Mouse (Mus musculus): ENCODE measurements around the gene Olfr1339.

Olfr1339 gene

DNA sequence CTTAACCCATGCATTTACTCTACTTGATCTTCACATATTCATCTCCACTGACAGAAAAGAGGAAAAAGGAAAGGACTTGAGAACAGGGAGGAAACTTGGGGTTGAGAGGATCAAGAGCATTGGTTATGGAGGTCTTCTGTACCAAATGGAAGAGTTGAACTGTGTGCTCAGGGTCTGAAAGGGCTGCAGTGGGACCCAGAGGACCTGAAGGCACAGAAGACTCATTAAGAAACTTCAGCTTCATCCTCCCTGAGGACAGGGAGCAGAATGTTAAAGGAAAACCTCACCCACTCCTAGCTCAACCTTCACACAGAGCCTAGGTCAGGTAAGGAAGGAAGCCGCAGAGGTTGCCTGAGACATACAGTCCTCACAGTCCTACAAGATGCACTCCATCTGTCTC lies at the start of gene Olfr1339:
Olfr1339 (plus strand) TSS at position 301 of the 400 bp plus-strand sequence.
- no peak for DNase-seq (ENCODE audit: low spot score)

DNA sequence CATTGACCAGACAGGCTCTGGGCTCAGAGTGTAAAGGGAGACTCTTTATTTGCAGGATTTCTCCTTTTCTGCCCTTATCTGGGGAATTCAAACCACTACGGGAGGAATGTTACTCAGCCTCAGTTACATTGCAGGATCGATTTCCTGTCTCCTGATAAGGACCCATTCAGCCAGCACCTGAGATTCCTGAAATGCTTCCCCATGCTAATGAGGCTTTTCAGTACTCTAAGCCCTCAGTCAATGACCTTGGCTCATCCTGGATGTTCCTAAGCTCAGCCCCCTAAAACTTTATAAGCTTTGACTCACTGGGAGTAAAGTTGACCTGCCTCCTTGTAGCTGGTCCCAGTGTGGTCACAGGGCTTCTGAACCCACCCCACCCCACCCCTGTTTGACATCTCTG lies 44.9 kb upstream of the Olfr1339 start:
- DNase-seq (ENCODE audit: low spot score) = no peak

DNA sequence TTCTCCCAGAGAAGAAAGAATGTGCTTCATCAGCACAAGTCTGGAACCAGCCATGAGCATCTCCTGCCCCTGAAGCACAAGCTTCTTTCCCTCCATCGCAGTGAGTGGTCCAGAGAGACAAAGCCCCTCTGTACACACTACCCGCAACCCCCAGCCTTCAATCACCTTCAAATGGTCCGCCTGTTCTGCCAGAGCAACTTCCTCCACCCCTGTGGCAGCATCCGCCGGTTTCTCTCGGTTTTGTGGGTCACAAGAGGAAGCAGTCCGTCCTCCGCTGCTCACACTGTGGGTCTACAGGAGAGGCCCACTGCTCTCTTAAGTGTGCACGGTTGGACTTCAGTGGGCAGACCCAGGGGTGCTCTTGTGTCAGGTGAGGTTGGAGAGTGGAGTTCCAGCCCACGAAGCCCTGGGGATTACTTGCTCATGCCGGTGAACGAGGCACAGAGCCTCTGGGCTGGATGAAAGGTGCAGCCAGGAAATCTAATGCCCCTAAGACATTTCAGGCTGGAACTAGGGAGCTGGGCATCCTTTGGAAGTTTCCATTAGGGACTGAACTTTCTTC lies 39.5 kb upstream of the Olfr1339 start, which contains the start of gene Olfr1342:
Olfr1342 (minus strand) TSS at position 345 of the 562 bp plus-strand sequence.
- no peak for DNase-seq (ENCODE audit: low spot score)

DNA sequence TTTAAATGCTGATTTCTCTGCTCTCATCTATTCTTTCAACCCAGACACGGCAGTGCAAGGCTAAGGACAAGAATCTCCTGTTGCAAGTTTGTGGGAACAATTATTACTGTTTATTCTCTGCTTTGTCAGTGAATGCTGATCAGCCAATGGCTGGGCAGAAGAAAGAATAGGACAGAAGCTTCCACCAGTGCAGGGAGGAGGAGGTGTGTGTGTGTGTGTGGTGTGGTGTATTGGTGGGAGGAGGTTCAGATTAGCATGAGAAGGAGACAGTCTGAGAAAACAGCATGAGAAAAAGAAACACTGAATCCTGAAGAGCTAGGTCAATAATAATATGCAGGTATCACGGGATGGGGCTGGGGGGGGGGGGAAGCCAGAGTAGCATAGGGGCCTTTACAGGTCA lies 38.2 kb upstream of the Olfr1339 start:
- no peak for DNase-seq (ENCODE audit: low spot score)

DNA sequence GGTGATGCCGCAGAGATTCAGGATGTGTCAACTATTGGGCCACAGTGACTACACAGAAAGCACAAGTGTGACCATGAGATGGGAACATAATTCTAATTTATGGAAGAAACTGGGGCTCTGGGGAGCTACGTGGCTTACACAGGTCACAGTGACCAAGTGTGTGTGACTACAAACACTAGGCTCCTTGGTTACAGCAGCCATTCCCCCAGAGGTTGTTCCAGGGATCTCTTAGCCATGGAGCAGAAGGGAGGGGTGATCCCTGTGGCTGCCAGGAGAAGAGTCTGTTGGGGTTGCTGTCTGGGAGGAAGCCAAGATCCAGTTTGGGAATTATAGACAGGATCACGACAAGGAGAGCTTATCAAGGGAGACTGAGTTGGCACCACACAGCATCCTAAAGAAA lies 28.8 kb upstream of the Olfr1339 start, which contains the start of gene Olfr1341:
Olfr1341 (plus strand) TSS at position 301 of the 400 bp plus-strand sequence.
- DNase-seq (ENCODE audit: low spot score) = no peak

DNA sequence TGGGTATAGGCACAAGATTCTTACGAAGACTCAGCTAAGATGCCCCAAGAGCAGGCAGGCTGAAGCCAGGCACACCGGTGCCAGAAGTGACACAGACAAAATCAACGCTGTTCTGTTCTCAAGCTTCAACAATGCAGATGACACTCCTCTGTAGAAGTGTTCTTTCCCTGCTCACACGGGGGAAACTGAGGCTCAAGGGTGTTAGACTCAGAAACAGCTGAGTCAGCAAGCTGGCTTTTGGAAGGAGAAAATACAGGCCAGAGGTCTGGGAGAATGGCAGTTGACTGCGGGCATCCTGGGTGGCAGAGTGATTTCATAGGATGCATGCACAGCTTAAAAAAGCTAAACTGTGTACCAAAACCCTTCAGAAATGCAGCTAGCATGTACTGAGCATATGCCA lies 23.9 kb upstream of the Olfr1339 start:
- DNase-seq (ENCODE audit: low spot score) = no peak

DNA sequence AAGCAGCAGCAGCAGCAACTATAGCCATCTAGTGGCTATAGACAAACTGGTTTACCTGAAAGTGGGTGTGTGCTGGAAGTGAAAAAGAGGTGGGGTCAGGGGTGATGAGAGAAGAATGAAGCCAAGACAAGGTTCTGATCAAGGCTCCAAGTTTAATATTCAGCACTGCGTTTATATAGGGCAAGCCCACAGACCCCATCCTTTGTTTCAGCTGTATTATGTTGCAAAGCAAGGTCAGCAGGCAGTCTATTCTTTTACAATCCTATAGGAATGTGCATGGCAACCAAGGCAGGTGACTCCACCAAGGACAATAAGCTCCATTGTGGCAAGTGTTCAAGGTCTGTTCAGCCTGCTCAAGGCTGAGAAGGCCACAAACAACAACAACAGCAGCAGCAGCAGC lies 20.3 kb upstream of the Olfr1339 start:
- no peak for DNase-seq (ENCODE audit: low spot score)

DNA sequence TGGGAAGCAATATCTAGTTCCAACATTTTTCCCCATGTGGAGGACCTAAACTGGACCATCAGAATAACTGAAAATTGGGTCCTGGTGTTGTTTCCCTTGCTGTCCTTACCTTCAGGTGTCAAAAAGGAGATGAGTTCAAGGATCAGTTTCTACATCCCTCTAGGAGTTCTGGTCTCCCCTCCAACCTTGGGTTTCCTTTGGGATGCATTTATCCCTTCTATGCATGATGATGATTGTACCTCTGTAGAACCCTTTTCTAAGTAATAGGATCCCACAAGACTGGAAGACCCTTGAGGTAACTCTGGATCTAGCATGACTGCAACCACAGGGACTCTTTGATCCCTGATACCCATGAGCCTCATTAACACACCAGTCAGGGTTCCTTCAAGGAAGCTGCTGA lies 12.1 kb upstream of the Olfr1339 start, which contains the start of gene Olfr1340:
Olfr1340 (plus strand) TSS at position 301 of the 400 bp plus-strand sequence.
- DNase-seq (ENCODE audit: low spot score) = no peak

DNA sequence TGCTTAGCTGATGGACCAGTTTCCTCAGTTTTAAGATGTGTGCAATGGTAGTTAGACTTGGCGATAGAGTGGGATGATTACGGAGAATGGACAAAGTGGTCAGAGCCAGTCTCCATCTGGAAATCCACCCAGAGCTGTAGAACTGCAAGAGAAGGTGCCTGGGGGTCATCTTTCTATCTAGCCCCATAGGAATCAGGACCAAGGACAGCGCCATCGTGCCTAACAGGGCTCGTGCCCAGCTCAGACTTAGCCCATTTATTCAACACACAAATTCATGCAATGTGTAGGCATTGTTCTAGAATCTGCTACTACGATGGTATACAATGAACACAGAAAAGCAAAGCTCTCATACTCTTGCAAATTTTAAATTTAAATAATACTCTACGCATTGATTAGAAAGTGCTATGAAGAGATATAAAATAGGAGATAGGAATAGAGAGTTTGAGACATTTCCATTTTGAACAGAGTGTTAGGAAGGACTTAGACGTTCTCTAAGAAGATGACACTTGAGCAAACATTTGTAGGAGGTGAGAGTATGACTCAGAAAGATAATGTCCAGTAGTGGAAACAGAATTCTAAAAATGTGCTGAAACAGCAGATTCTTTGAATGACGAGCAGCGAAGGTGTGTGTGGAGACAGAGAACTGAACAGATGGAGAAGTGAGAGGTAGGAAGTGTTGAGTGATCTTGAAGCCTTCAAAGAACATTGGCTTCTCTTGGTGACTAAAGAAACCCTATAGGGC lies 10.1 kb upstream of the Olfr1339 start:
- DNase-seq (ENCODE audit: low spot score) = no peak

DNA sequence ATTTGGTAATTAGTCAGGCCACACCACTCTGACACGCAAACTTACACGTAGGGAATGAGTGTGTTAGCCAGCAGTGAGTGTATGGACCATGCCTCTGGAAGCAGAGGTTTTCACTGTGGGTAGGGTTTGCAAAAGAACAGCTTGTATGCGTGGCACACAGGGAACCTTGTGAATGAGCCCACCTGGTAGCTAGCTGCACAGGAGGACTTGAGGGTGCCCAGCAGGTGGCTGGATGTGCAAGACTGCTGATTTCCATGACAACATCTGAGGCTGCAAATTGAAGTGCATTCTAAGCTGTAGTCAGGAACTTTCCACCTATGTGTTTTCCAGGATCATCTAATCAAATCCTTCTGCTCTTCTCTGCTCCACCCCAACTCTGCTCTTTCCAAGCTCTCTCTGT lies 7.6 kb downstream of the Olfr1339 start:
- no peak for DNase-seq (ENCODE audit: low spot score)

DNA sequence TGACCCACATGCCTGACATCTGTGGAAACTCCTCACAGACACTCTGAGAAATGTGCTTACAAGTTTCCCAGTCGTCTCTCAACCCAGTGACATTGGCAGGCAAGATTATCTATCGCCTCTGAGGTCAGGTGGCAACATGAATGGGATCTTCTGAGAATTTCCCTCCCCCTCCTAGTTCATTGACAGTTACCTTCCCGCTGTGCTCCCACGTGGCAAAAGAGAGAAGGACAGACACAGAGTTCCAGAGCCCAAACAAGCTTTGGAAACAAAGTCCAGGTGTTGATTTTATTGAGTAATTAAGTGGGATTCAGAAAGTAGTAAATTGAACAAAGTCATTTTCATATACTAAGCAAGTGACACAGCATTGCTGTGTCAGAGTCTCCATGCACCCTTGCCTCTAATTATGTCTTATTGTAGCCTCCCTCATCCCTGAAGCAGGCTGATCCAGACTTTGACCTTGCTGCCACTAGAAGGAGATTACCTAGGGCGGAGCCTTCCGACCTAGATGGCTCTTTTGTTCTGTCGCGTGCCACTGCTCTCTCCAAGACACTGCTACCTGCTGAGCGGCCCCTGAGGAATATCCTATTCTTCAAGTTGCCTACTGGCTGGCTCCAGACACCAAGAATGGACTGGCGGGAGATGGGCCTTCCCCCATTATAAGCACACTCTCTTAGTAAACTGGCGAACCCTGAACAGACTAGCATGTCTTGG lies 9.2 kb downstream of the Olfr1339 start:
- no peak for DNase-seq (ENCODE audit: low spot score)

DNA sequence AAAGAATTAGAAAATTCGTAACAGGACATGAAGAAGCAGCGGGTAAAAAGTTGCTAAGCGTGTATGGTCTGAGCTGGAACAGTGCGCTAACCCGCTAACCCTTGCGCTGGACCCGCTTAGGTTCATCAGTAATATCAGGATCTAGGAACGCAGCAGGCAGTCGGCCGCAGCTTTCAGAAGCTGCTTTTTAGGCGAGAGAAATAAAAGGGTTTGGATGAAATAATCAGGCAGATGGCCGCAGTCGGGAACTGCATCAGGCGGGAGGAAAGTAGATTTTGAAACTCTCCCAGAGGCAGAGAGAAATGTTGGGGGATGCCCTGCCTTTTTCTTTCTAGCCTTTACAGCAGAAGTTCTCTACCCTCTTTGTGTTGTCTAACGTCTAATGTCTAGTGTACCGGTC lies 9.9 kb downstream of the Olfr1339 start:
- no peak for DNase-seq (ENCODE audit: low spot score)

DNA sequence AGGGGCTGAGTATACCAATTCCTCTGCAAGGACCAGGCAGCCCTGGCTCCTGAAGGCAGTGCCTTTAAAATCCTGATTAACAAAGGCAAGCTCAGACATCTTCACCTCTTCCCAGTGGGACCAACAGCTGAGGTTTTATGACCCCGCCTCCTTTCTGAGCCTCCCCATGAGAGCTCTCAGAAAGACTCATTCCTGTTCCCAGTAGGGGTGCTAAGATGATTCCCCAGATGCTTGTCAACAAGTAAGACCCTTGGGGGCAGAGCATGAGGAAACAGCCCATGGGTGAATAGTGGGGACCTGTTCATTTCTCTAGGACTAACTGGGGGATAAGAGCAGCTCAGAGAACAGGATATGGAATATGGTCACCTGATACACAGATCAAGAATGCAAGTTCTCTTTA lies 26.7 kb downstream of the Olfr1339 start, which contains the start of gene Olfr1338:
Olfr1338 (minus strand) TSS at position 101 of the 400 bp plus-strand sequence.
- no peak for DNase-seq (ENCODE audit: low spot score)

DNA sequence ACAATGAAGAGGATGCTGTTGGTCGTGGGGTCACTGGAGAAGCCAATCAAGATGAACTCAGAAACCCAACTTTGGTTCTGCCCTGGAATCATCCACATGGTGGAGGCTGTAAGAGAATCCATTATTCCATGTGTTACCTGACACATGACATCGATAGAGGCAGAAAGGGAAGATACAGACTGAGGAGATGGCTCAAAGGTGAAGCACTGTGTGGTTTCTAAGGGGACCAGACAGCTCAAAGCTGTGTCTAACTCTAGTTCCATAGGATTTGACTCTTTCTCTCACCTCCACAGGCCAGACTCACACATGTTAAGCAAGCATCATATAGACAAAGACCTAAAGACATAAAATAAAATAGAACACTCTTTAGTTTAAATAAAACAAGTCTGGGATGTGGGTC lies 50.5 kb downstream of the Olfr1339 start, which contains the start of gene Olfr1337:
Olfr1337 (minus strand) TSS at position 101 of the 400 bp plus-strand sequence.
- no peak for DNase-seq (ENCODE audit: low spot score)

All from MN1 (cell line).